Mouse (Mus musculus): ENCODE measurements around the gene Pde4d. TPM values are rescaled to one million over a fixed set of nuclear protein-coding genes. Genes with fewer than 3 reads are reported as not detected.

The Pde4d gene
- polyA plus RNA-seq, 1 experiment from 2014 or later, result 12.9 TPM

DNA sequence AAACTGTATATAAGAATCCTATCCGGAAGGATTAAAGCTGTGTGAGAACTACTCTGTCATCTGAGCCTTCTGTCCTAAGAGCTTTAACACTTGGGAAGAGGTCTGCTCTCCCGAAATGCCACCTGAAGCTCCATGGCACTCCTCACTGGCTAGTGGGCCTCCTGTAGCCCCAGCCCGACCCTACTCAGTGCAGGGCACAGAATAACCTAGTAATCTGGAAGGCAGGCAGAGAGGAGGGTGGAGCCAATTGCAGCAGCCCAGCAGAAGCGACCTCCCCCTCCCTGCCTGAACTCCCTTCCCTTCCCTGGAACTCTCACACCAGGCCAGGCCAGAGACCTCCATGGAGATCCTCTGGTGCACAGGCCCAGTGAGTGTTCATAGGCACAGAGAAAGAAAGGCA, 608.3 kb downstream of the Pde4d start:
- Histone ChIP-seq H3K4me1 (ENCODE audit: control insufficient read depth, low read depth, low read length) (no peaks in the 10 kb centered on the region), H3K9me3 (replicated peaks; ENCODE audit: control insufficient read depth, low read length) (no peaks in the 10 kb centered on the region), H3K36me3 (ENCODE audit: control insufficient read depth, insufficient read depth) (no peaks in the 10 kb centered on the region), H3K4me3 (ENCODE audit: low read depth, low read length) (no peak overlapping the region), H3K9ac (ENCODE audit: low read depth, low read length) (no peak overlapping the region), H3K27ac (ENCODE audit: low read length) (no peak overlapping the region), H3K4me2 (ENCODE audit: low read depth, low read length) (no peak overlapping the region), H3K27me3 (ENCODE audit: control insufficient read depth, insufficient read depth, low read depth, low read length) (no peaks in the 10 kb centered on the region)
- 39% methylated on average over 4 of the region's 4 CpGs for WGBS (ENCODE audit: insufficient replicate concordance)
- no peak for ATAC-seq (ENCODE audit: low read depth)

DNA sequence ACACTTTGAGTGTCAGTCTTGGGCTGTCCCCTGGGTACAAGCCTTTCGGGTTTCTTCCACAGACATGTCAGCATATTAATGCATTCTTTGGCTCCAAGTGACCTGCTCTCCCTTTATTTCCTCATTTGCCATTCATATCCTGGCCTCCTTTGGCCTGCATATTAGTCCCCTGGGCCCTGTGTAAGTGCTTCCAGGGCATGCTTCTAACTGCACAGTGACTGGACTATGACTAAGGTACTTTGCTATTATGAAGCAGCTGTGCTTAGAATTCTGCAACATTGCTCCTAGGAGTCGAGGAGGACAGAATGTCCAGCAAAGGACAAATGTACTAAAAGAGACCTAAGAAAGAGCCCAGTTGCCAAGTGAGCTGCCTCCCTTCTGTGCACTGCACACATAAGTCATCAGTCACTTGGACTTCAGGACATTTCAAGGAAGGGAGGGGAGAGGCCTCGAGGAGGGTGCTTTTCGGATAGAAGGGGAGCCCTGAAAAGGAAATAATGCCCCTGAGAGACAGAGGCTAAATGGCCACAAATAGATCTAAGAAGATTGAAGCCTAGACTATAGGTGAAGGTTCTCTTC, 616.9 kb downstream of the Pde4d start:
- Histone ChIP-seq H3K27me3 (ENCODE audit: control insufficient read depth, insufficient read depth, low read depth, low read length) (no peaks in the 10 kb centered on the region), H3K4me2 (ENCODE audit: low read depth, low read length) (no peak overlapping the region), H3K4me3 (ENCODE audit: low read depth, low read length) (no peak overlapping the region), H3K36me3 (ENCODE audit: control insufficient read depth, insufficient read depth) (no peaks in the 10 kb centered on the region), H3K4me1 (ENCODE audit: control insufficient read depth, low read depth, low read length) (no peaks in the 10 kb centered on the region), H3K9me3 (replicated peaks; ENCODE audit: control insufficient read depth, low read length) (no peaks in the 10 kb centered on the region), H3K9ac (ENCODE audit: low read depth, low read length) (no peak overlapping the region), H3K27ac (ENCODE audit: low read length) (no peak overlapping the region)
- ATAC-seq (ENCODE audit: low read depth), result no peak
- WGBS (ENCODE audit: insufficient replicate concordance), result 54% methylated on average over 4 of the region's 4 CpGs

DNA sequence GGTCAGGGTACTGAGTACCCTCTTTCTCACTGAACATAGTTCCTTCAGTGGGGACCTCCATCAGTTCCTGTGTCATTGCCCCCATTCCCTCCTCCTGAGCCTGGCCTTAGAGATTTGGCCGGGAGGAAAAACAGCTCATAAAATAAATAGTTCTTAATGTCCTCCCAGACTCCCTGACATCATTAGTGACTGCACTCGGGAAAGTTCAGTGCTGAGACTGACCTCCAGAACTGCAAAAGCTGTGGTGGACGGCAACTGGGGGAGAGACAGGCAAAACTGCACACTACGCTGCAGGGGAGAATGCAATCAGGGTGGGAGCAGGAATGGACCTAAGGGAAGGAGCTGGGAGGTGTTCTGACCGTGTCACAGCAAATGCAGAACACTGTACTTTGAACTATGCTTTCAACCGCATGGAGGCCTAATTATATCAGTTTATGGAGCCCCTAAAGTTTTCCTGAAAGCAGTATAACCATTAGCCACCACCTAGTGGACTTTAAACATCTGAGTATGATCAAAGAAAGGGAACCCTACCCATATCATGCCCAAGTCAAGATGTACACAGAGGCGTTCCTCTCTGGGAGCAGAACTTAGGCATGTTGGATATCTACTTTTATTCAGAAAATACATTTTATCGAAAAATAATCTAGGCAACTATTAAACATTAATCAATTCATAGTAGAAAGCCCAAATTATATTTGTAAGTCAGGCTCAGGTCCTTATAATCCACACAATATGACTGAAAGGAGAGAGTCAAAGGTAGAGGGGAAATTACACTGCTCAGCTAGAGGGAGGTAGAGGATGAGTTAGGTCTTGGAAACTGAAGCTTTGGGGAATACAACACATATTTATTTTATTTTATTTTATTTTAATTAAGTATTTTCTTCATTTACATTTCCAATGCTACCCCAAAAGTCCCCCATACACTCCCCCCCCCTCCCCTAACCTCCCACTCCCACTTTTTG, 618.8 kb downstream of the Pde4d start:
- no peak overlapping the region for H3K27ac ChIP-seq (ENCODE audit: low read length)
- H3K9me3 ChIP-seq (replicated peaks; ENCODE audit: control insufficient read depth, low read length), result no peaks in the 10 kb centered on the region
- H3K9ac ChIP-seq (ENCODE audit: low read depth, low read length), result no peak overlapping the region
- no peak overlapping the region for H3K4me2 ChIP-seq (ENCODE audit: low read depth, low read length)
- no peaks in the 10 kb centered on the region for H3K36me3 ChIP-seq (ENCODE audit: control insufficient read depth, insufficient read depth)
- no peak overlapping the region for H3K4me3 ChIP-seq (ENCODE audit: low read depth, low read length)
- no peak for ATAC-seq (ENCODE audit: low read depth)
- no peaks in the 10 kb centered on the region for H3K4me1 ChIP-seq (ENCODE audit: control insufficient read depth, low read depth, low read length)
- H3K27me3 ChIP-seq (ENCODE audit: control insufficient read depth, insufficient read depth, low read depth, low read length), result no peaks in the 10 kb centered on the region
- 53% methylated on average over 8 of the region's 8 CpGs for WGBS (ENCODE audit: insufficient replicate concordance)

DNA sequence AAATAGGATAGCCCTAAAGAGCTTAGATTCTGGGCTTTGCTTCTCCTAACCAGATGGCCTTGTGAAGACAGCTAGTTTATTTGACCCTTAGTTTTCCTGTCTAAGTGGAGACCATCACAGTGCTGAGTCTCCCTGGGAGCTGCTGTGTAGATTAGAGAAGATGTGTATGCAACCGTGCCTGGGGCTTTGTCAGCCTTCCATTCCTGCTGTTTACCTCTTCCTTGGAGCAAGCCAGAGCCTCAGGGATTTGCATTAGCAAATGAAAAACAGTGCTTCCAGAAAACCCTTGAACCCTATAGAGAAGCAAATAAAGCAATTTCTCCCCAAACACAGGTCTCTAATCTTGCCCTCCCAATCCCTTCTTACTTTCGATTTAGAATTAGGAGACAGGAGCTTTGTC, 623.6 kb downstream of the Pde4d start:
- no peak for ATAC-seq (ENCODE audit: low read depth)
- H3K27ac ChIP-seq (ENCODE audit: low read length), result no peak overlapping the region
- no peak overlapping the region for H3K4me2 ChIP-seq (ENCODE audit: low read depth, low read length)
- no peak overlapping the region for H3K4me3 ChIP-seq (ENCODE audit: low read depth, low read length)
- WGBS (ENCODE audit: insufficient replicate concordance), result 32% methylated on average over 2 of the region's 2 CpGs
- H3K36me3 ChIP-seq (ENCODE audit: control insufficient read depth, insufficient read depth), result no peaks in the 10 kb centered on the region
- H3K9ac ChIP-seq (ENCODE audit: low read depth, low read length), result no peak overlapping the region
- H3K9me3 ChIP-seq (replicated peaks; ENCODE audit: control insufficient read depth, low read length), result no peaks in the 10 kb centered on the region
- no peaks in the 10 kb centered on the region for H3K27me3 ChIP-seq (ENCODE audit: control insufficient read depth, insufficient read depth, low read depth, low read length)
- H3K4me1 ChIP-seq (ENCODE audit: control insufficient read depth, low read depth, low read length), result no peaks in the 10 kb centered on the region

DNA sequence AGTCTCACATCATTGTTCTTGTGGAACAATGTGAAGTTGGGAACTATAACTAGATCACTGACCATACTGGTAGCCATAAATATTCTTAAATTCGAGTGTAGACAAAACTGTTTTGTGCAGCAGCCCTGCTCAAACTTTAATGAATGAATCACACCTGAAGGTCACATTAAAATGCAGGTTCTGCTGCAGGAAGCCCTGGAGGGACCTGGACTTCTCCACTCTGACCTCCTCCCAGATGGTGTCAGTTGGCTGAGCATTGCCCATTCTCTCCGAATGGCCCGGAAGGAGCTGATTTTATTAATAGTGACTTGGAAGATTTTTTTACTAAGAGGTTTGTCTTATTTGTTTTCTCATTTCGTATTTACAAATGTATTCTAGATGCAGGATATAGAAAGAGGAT, 624.3 kb downstream of the Pde4d start:
- Histone ChIP-seq H3K27me3 (ENCODE audit: control insufficient read depth, insufficient read depth, low read depth, low read length) (no peaks in the 10 kb centered on the region), H3K9me3 (replicated peaks; ENCODE audit: control insufficient read depth, low read length) (no peaks in the 10 kb centered on the region), H3K9ac (ENCODE audit: low read depth, low read length) (no peak overlapping the region), H3K27ac (ENCODE audit: low read length) (no peak overlapping the region), H3K36me3 (ENCODE audit: control insufficient read depth, insufficient read depth) (no peaks in the 10 kb centered on the region), H3K4me2 (ENCODE audit: low read depth, low read length) (no peak overlapping the region), H3K4me1 (ENCODE audit: control insufficient read depth, low read depth, low read length) (no peaks in the 10 kb centered on the region), H3K4me3 (ENCODE audit: low read depth, low read length) (no peak overlapping the region)
- no peak for ATAC-seq (ENCODE audit: low read depth)
- WGBS (ENCODE audit: insufficient replicate concordance), result 48% methylated on average over 4 of the region's 4 CpGs

DNA sequence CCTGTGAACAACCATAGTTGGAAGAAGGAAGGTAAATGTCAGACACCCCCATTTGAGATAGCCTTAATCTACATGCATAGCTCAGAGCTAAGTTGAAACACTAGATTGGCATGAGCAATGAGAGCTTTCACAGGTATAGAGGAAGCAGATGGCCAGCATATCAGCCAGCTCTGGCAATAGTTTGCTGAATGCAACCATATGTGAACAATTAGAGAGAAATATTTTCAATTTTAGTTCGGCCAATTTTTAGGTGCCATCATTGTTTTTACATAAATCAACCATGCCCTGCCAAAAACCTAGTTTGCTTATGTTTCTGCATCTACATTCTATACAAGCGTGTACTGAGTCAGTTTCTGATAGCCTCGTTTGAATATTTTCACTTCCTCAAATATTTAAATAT, 642.9 kb downstream of the Pde4d start:
- no peaks in the 10 kb centered on the region for H3K9me3 ChIP-seq (replicated peaks; ENCODE audit: control insufficient read depth, low read length)
- H3K27ac ChIP-seq (ENCODE audit: low read length), result no peak overlapping the region
- 56% methylated on average over 3 of the region's 3 CpGs for WGBS (ENCODE audit: insufficient replicate concordance)
- no peak overlapping the region for H3K9ac ChIP-seq (ENCODE audit: low read depth, low read length)
- H3K27me3 ChIP-seq (ENCODE audit: control insufficient read depth, insufficient read depth, low read depth, low read length), result no peaks in the 10 kb centered on the region
- no peaks in the 10 kb centered on the region for H3K36me3 ChIP-seq (ENCODE audit: control insufficient read depth, insufficient read depth)
- H3K4me2 ChIP-seq (ENCODE audit: low read depth, low read length), result no peak overlapping the region
- no peak overlapping the region for H3K4me3 ChIP-seq (ENCODE audit: low read depth, low read length)
- H3K4me1 ChIP-seq (ENCODE audit: control insufficient read depth, low read depth, low read length), result no peaks in the 10 kb centered on the region
- ATAC-seq (ENCODE audit: low read depth), result no peak

DNA sequence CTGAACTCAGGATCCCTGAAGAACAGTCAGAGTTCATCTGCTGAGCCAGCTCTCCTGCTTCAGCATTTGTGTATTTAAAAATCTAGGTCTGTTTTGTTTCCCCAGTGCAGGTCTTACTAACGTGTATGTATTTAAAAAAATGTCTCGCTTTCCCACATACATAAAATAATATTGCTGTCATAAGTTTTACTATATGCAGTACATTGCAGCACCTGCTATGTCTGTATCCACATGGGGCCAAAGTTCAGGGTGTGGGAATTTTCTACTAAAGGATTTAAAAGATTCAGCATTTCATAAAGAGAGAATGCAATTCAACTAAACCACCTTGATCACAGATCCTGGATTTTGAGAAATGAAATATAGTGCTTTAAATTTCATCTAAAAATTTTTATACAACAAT, 646.9 kb downstream of the Pde4d start:
- WGBS (ENCODE audit: insufficient replicate concordance), result 66% methylated on average over 2 of the region's 2 CpGs
- H3K9ac ChIP-seq (ENCODE audit: low read depth, low read length), result no peak overlapping the region
- H3K9me3 ChIP-seq (replicated peaks; ENCODE audit: control insufficient read depth, low read length), result no peaks in the 10 kb centered on the region
- H3K4me2 ChIP-seq (ENCODE audit: low read depth, low read length), result no peak overlapping the region
- no peak for ATAC-seq (ENCODE audit: low read depth)
- H3K27ac ChIP-seq (ENCODE audit: low read length), result no peak overlapping the region
- H3K4me1 ChIP-seq (ENCODE audit: control insufficient read depth, low read depth, low read length), result no peaks in the 10 kb centered on the region
- H3K4me3 ChIP-seq (ENCODE audit: low read depth, low read length), result no peak overlapping the region
- H3K27me3 ChIP-seq (ENCODE audit: control insufficient read depth, insufficient read depth, low read depth, low read length), result no peaks in the 10 kb centered on the region
- no peaks in the 10 kb centered on the region for H3K36me3 ChIP-seq (ENCODE audit: control insufficient read depth, insufficient read depth)

DNA sequence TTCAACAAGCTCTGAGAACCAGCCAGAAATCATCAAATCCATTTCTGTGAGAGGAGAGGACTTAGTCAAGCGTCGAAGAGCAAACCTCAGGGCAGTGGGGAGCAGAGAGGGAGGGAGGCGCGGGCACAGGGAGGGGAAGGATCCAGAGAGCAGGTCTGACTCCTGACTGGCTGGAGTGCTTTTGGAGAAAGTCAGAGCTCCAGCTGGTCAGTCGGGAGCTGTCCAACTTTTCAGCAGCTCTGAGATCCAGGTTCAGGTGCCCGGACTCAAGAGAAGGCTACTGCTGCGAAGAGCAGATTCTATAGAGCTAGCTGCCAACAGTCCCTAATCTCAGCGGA, 666.2 kb downstream of the Pde4d start:
- no peaks in the 10 kb centered on the region for H3K36me3 ChIP-seq (ENCODE audit: control insufficient read depth, insufficient read depth)
- H3K4me2 ChIP-seq (ENCODE audit: low read depth, low read length), result 0 out of 2 replicates have a peak overlapping the region, but pooled peaks have one; percentile 27
- no peaks in the 10 kb centered on the region; the same call in 1 of the 2 replicates for H3K4me1 ChIP-seq (ENCODE audit: control insufficient read depth, low read depth, low read length)
- H3K27me3 ChIP-seq (ENCODE audit: control insufficient read depth, insufficient read depth, low read depth, low read length), result peaks cover 22% of the 10 kb centered on the region
- under 1% methylated on average over 8 of the region's 8 CpGs for WGBS (ENCODE audit: insufficient replicate concordance)
- H3K27ac ChIP-seq (ENCODE audit: low read length), result no peak overlapping the region
- no peak for ATAC-seq (ENCODE audit: low read depth)
- no peaks in the 10 kb centered on the region for H3K9me3 ChIP-seq (replicated peaks; ENCODE audit: control insufficient read depth, low read length)
- no peak overlapping the region; the same call in 1 of the 2 replicates for H3K4me3 ChIP-seq (ENCODE audit: low read depth, low read length)
- H3K9ac ChIP-seq (ENCODE audit: low read depth, low read length), result no peak overlapping the region
